Mouse (Mus musculus) frontal cortex, postnatal 10 days (tissue): ENCODE data around the gene Pik3c2b.

Experiments used
- DNase-seq, 2 experiments: peaks; one replicate each; pipeline ENCODE4 v3.0.0; 2022; ENCODE audit warnings: low spot score in 2 of 2, mixed read lengths in 1 of 2

Gene Pik3c2b

GRCm38 (mm10) chr1:133133425-133133824 is 88.0 kb downstream of the Pik3c2b start:
- DNase-seq, result no peak

- DNase-seq, result no peak
Measured at GRCm38 (mm10) chr1:133134071-133134470, 88.6 kb downstream of the Pik3c2b start.

GRCm38 (mm10) chr1:133134881-133135280 is 89.4 kb downstream of the Pik3c2b start:
- DNase-seq, result no peak

- DNase-seq, result no peak
Measured at GRCm38 (mm10) chr1:133135808-133136207, 90.3 kb downstream of the Pik3c2b start.

- no peak for DNase-seq
Measured at GRCm38 (mm10) chr1:133138401-133138800, 92.9 kb downstream of the Pik3c2b start.

GRCm38 (mm10) chr1:133146014-133147009 is 100.8 kb downstream of the Pik3c2b start:
- peak in 1 of 2 experiments; percentile 27 for DNase-seq

- no peak for DNase-seq
Measured at GRCm38 (mm10) chr1:133147324-133147723, 101.9 kb downstream of the Pik3c2b start.

- no peak for DNase-seq
Measured at GRCm38 (mm10) chr1:133148122-133148521, 102.7 kb downstream of the Pik3c2b start.

GRCm38 (mm10) chr1:133150556-133150955 is 105.1 kb downstream of the Pik3c2b start:
- DNase-seq, result no peak

GRCm38 (mm10) chr1:133152213-133152612 is 106.7 kb downstream of the Pik3c2b start:
- DNase-seq, result no peak

GRCm38 (mm10) chr1:133155270-133155669 is 109.8 kb downstream of the Pik3c2b start:
- no peak for DNase-seq
